Mouse (Mus musculus) granulocyte monocyte progenitor cell, adult 5-6 weeks (primary cell): ENCODE results near the gene Eprs. TPM values are rescaled to one million over a fixed set of nuclear protein-coding genes. Genes with fewer than 3 reads are reported as not detected.

Source experiments
- ATAC-seq: replicated peaks from 2 replicates; pipeline ENCODE4 v1.8.0; 2016; ENCODE audit warnings: mild to moderate bottlenecking, moderate TSS enrichment, inconsistent platforms; ENCODE audit not compliant: poor library complexity, severe bottlenecking
- total RNA-seq, 2 experiments: library from RNA; stranded (forward) in 1 of 2; stranded (reverse) in 1 of 2; fragments of 200-712, 200-1000 nt in 1 of 2; fragments of >200 nt in 1 of 2; fragmentation: Nextera tagmentation in 1 of 2; gene quantifications; 2 replicates each; pipeline ENCODE4 v1.2.3; 2014 to 2017

Gene Eprs
- total RNA-seq, 2 experiments from 2014 or later: 119 to 248 TPM

DNA sequence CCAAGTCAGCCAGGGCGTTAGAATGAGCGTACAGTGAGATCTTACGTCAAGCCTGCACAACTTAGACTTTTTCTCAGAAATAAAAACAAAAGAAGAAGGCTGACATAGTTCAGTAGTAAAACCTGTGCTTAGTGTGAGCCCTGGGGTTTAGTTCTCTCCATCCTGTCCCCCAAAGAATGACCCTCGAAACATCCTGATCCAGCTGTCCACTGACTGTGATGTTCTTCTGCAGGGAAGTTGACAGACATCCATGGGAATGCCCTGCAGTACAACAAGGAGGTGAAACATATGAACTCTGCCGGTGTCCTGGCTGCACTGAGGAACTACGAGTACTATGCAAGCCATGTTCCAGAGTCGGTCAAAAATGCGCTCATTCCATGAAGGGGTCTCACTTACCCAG, 6.6 kb upstream of the Eprs start:
- ATAC-seq: no peak

DNA sequence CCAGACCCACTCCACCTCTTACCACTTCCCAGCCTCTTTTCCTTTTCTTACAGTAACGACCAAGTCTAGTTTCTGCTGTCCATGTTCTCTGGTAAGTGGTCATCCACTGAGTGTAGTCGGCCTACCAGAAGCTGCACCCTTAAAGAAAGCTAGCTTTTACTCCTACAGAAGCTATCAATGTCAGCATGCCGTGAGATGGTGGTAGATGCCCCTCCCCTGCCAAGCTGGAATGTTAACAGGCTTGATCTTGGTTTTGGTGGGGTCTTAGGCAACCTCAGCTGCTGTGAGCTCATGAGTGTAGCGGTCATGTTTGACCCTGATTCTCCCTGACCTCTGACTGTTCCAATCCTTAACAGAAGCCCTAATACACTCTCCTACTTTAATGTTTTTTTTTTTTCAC, 4.6 kb upstream of the Eprs start:
- ATAC-seq: no peak

DNA sequence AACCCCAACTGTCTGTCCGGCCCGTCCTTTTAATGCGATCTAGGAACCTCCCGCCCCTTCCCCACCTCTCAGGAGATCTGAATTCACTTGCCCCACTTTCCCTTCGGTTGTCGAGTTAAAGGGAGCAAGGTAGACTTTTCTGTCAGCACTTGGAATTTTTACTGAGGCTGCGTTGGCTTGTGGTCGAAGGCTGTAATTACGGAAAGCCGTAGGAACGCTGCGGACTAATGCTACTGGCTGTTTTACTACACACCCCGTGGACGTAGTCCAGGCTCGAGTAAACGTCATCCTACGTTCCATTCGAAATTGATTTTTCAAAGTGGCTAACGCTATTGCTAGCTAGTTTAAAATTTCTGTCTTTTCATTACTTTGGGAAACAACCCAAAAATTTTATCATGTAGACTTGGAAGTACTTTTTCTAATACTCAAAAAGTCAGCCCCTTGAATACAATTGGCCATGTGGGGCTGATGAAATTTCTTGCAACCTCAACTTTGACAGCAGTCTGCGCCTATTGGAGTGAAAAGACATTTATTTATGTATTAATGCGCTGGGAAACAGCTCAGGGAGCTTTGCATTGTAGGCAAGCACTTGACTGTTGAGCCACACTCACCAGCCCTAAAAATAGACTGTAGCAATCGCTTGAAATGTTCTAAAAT, 810 bp downstream of the Eprs start:
- peak; percentile 59 for ATAC-seq

DNA sequence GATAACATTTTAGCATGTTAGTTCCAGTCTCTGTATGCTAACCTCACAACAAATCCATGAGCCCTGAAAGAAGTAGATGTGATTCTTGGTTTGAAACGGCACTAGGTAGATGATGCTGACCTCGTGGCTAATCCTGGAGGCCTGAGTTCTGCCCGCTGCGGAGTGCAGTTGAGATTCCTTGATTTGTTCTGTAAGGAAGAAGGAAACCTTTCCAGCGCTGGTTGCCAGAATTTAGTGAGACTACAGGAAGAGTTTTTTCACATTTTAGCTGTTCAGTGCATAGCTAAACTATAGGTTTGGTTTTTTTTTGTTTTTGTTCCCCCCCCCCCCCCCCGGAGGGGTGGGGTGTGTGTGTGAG, 1.3 kb downstream of the Eprs start:
- ATAC-seq: no peak

DNA sequence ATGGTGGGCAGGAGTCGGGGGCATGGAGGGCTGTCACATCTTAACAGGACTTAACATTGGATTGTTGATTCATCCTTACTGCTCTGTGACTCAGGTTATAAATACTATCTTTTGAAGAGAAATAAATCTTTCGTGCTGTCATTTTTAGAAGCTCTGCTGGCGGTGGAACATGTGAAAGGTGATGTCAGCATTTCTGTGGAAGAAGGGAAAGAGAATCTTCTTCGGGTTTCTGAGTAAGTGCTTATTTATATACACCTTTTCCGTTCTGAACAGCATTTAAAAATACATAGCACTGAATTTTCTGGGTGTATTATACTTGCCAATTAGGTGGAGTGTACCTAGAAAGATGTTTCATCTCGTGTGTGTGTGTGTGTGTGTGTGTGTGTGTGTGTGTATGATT, 4.5 kb downstream of the Eprs start:
- ATAC-seq: no peak

DNA sequence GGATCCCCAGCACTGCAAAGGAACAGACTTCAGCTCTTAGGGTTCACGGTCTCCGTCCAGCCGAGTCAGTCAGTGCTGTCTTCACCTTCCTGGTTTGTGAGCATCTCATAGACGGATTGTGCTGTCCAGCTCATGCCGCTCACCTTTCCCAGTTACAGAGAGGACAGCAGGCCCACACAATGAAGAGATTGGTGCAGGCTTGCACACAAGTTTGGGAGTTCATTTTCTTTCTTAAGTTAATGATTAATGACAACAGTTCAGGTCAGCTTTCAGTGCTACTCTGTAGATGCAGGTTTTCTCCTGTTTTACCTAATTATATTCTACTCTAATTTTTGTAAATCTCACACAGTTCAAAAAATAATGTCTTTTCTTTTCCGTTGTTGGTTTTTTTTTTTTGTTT, 7.1 kb downstream of the Eprs start:
- no peak for ATAC-seq

DNA sequence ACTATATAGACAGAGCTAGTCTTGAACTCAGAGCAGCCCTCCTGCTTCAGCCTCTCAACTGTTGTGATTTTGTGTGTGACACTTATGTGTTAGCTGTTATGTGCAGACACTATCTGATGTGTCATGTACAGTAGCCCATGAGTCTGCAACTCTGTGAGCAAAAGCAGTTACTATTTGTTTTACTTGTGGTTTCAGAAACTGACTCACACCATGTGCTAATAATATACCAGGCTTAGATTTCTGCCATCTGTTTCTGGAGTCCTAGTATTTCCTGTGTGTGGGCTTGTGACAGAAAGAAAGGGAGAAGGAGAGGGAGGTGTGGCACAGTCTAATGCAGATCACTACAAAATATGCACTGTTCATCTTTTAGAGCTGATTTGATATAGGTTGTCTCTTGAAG, 13.5 kb downstream of the Eprs start:
- peak; percentile 33 for ATAC-seq

DNA sequence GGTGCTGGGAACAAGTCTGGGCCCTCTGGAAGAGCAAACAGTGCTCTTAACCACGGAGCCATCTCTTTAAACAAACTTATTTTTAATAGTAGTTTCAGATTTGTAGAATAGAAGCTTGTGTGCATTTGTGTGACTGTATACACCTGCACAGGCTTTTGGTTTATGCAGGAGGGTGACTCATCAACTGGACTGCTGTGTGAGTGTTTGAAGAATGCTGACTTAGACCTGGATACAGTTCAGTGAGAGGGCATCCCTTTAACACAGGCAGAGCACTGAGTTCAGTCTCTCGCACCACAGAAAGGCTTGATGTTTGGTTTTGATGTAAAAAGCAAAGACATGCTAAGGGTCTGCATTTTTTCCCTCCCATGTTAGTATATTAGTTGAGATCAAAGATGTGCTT, 14.6 kb downstream of the Eprs start:
- no peak for ATAC-seq

DNA sequence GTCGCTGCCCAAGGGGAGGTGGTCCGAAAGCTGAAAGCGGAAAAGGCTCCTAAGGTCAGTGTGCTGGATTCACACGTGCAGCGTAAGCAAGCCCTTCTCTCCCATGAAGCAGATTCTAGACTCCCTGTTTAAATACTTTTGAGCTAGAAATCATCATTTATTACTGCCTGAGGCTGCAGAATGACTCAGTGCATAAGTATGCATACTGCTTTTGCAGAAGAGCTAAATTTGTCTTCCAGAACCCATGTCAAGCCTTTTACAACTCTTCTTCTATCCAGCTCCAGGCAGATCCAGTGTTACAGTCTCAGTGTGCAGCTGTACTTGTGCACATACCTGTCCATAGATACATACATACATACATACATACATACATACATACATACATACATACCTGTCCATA, 38.8 kb downstream of the Eprs start:
- ATAC-seq: no peak

DNA sequence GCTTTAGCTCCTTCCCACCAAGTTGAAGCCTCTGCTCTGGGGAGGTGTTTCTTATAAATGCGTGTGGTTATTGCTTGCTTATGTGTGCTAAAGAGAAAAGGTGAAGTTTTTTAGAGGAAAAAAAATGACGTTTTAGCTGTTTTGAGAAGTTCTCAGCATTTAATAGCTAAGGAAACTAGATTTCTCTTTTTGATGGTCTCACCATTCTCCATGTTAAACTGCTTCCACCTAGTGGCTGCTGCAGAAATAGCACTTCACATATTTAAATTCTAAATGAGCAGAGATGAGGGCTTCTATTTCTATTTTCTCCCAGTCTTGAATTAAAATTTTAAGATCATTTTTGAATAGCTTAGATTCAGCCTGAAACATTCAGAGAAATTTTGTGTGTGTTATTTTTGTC, 41.2 kb downstream of the Eprs start:
- ATAC-seq: peak; percentile 70

DNA sequence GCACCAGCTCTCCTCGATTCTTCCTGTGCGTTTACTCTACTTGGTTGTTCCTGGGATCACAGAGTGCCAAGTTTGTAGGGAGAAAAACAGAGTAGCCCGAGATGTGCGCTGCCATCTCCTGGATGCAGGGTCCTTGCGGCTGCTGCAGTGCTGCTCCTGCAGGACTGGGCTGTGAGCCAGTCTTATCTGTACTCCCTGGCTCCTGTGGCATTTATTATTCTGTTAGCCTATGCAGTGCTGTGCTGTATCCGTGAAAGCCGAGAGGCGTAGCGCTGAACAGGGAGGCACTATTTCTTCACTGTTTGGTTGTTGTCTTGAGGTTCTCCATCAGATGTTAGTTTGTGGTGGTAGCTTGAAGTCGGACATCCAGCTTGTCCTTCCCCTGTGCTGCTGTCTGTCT, 43.1 kb downstream of the Eprs start:
- no peak for ATAC-seq

DNA sequence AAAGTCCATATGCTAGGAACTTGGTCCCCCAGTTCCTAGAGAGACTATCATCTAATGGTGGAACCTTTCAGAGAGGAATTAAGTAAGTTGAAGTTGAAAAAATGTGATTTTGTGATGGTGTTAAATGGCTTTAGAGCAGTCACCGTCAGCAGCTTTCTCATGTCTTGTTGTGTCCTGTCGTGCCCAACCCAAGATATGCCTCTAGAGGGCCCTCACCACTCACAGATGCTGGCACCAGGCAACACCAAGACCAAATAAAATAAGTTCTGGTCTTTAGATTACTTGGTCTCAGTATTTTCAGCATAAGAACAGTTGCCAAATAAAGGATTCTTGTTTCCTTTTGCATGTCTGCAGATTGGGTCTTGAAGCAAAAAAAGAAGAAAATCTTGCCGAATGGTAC, 47.0 kb downstream of the Eprs start:
- ATAC-seq: no peak

DNA sequence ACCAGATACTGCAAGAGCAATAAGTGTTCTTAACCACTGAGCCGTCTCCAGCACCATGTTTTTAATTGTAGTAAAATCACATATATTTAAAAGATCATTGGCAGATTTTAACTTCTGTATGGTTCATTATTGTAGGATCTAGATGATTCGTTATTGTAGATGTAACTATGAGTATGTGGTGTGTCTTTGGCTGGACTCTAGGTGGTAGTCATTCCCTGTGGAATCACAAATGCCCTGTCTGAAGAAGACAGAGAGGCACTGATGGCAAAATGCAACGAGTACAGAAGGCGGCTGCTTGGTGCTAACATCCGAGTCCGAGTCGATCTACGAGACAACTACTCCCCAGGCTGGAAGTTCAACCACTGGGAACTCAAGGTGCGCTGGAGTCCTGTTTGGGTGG, 55.2 kb downstream of the Eprs start:
- no peak for ATAC-seq

DNA sequence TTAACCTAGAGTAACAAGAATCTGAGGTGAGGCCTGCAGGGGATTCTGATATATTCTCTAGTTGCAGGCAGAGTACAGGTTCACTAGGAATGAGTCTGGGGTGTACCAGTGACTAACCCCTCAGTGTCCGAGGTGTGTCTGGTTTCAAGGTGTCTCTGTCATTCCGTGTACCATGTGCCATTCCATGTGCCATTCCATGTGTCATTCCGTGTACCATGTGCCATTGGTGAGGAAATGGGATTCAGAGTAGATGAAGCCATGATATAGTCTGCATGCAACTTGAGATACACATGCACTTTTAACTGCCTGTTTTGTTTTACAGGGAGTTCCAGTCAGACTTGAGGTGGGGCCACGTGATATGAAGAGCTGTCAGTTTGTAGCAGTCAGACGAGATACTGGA, 57.0 kb downstream of the Eprs start:
- no peak for ATAC-seq

DNA sequence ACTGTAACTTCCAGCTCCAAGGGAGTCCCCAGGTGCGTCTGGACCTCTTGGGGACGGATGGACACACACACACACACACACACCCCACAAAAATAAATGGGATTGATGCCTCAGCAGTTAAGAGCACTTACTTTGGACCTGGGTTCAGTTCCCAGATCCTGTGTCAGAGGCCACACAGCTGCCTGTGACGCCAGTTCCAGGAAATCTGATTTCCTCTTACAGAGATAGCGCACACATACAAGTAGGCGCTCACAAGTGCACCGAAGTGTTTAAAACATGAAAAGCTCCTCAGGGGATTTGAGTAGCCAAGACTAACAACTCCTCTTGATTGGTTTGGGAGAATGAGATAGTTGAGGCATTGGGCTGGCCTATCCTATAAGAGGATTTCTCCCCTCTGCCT, 57.9 kb downstream of the Eprs start:
- ATAC-seq: no peak

DNA sequence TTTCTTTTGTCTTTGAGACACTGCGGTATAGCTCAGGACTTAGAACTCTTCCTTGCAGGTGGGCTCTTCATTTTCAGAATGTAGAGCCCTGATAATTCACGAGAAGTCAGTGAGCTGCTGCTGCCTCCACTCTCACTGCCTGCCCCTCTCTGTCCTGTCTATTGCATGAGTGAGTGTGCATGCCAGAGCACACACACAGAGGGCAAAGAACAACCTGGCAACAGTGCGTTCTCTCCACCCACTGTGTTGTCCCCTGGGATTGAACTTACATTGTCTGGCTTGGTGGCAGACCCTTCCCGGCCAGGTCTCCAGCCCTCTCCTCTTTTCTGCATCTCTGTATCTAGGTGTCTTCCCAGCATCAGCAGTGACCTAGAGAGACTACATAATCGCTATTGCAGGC, 63.7 kb downstream of the Eprs start:
- ATAC-seq: no peak

DNA sequence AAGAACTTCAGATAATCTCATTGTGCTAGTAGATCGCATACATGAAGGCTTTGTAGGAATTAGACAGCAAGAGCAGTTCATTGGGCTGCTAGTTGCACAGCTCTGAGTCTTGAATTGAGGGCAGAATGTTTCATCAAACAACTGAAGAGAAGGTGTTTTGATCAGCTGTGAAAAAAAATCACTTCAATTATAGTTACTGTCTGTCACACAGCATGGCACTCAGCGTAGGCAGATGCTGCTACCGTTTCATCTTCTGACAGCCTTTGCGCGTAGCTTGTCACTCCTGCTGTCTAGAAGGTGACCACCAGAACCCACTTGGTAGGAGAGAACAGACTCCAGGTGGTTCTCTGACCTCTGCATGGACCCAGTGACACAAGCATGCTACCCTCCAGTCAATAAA, 67.6 kb downstream of the Eprs start:
- no peak for ATAC-seq

DNA sequence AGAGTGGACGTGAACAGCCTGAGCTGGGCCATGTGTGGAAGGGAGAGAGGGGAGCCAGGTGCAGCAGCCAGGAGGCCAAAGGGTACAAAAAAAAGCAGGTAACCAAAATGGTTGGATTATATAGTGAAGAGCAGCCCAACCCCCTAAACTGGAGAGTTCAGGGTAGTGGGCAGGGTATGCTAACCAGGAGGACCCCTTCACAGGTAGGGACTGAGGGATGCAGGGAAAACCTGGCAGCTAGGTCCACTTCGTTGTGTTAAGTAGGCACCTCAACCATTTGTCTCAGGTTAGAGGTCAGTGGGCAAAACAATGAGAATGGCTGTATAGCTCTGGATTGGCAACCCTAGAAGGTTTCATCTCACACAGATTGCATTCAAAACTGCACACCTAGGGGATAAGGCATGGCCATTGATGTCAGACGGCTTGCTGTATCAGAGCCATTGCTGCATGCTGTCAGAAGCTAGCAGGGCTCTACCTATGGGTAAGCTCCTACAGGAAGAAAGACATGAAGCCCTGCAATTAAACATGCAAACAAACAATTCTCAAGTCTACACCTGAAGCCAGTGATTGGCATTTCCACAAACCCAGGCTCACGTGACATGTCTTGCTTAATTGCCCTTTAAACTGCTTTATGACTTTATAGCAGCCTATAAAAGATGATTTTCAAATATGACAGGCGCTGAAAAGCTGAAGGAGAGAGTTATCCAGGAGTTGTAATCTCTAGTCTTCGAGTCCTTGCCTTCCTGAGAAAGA, 68.6 kb downstream of the Eprs start:
- no peak for ATAC-seq

DNA sequence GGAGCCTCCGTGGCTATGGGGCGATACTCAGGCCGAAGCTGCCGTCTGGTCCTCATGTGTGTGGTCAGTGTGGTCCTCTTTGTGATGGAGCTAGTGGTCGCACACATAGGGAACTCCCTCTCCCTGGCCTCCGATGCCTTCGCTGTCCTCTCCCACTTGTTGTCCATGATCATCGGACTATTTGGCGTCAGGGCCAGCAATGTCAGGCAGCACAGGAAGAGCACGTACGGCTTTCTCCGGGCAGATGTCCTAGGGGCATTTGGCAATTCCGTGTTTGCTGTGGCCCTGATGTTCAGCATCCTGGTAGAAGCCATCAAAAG, 69.1 kb downstream of the Eprs start:
- no peak for ATAC-seq

DNA sequence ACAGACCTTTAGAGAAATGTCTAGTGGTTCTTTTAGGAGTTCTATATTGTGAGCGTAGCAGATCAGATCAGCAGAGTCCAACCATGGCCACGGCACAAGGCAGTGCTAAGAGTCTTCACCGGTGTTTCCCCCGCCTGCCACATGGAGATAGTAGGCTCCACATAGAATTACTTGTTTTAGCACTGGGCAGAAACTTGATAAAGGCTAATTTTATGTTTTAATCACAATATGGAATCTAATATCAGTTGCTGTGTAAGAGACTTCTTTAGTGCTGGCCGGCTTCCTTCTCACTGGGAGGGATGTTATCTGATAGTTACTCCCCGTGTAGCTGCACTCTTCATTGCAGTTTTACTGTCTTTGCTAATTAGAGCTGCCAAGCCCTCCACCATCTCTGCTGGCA, 70.3 kb downstream of the Eprs start:
- no peak for ATAC-seq

DNA sequence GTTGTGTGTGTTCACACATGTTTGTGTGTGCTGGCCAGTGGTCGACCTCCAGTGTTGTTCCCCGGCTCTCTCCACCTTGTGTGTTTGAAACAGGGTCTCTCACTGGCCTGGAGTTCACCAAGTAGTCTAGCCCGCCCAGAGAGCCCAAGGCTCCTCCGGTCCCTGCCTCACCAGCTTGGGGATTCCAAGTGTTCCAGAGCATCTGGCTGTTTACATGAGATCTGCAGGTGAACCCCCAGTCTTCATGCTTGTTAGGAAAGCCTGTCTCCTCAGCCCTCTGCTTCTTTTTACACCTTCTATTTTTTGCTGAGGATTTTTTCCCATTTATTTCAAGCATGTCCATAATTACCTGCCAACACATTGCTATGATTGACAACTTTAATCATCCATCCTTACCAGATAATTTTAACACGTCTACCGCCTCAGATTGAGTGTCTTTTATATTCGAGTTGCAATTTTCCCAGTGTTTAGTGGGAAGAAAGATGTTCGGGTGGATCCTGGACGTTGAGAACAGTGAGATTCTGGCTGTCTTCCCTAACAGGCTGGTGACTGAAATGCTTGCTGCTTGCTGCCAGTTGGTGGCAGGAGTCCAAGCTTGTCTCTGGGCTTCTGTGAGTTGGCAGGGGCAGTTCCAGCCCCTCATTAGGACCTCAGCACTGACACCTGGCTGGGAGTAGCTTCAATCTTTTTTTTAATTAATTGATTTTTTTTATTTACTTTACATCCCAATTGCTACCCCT, 76.2 kb downstream of the Eprs start:
- ATAC-seq: no peak
